Mouse (Mus musculus): ENCODE results near the gene Abhd11.

Abhd11 gene

GRCm38 (mm10) chr5:134986298-134987268, 22.4 kb upstream of the Abhd11 start:
- in situ Hi-C loops (cut with MboI): no loop called here

GRCm38 (mm10) chr5:134989166-134989565, 19.8 kb upstream of the Abhd11 start:
- in situ Hi-C loops (cut with MboI): no loop called here

GRCm38 (mm10) chr5:134989741-134990140, 19.2 kb upstream of the Abhd11 start:
- in situ Hi-C loops (cut with MboI): no loop called here

- in situ Hi-C loops (cut with MboI): no loop called here
These were observed 16.4 kb upstream of the Abhd11 start for GRCm38 (mm10) chr5:134992566-134992965.

GRCm38 (mm10) chr5:134998359-134998758, 10.6 kb upstream of the Abhd11 start:
- in situ Hi-C loops (cut with MboI): no loop called here

GRCm38 (mm10) chr5:134999797-135000196, 9.2 kb upstream of the Abhd11 start:
- in situ Hi-C loops (cut with MboI): no loop called here

GRCm38 (mm10) chr5:135000751-135001150, 8.2 kb upstream of the Abhd11 start:
- in situ Hi-C loops (cut with MboI): no loop called here

GRCm38 (mm10) chr5:135001309-135001708, 7.6 kb upstream of the Abhd11 start:
- in situ Hi-C loops (cut with MboI): no loop called here

- in situ Hi-C loops (cut with MboI): no loop called here
These were observed 6.8 kb upstream of the Abhd11 start for GRCm38 (mm10) chr5:135002151-135002550.

GRCm38 (mm10) chr5:135007802-135008571, 965 bp upstream of the Abhd11 start:
- in situ Hi-C loops (cut with MboI): no loop called here

- in situ Hi-C loops (cut with MboI): no loop called here
These were observed 803 bp downstream of the Abhd11 start for GRCm38 (mm10) chr5:135009590-135010319.

- in situ Hi-C loops (cut with MboI): no loop called here
These were observed 1.4 kb downstream of the Abhd11 start for GRCm38 (mm10) chr5:135010320-135010709.

- in situ Hi-C loops (cut with MboI): no loop called here
These were observed 2.1 kb downstream of the Abhd11 start for GRCm38 (mm10) chr5:135010841-135011743.

GRCm38 (mm10) chr5:135011809-135012613, 3.1 kb downstream of the Abhd11 start:
- in situ Hi-C loops (cut with MboI): no loop called here

GRCm38 (mm10) chr5:135012671-135013441, 3.9 kb downstream of the Abhd11 start:
- in situ Hi-C loops (cut with MboI): no loop called here

GRCm38 (mm10) chr5:135015497-135015896, 6.5 kb downstream of the Abhd11 start:
- in situ Hi-C loops (cut with MboI): no loop called here

GRCm38 (mm10) chr5:135016224-135016759, 7.3 kb downstream of the Abhd11 start:
- in situ Hi-C loops (cut with MboI): no loop called here

- in situ Hi-C loops (cut with MboI): no loop called here
These were observed 12.9 kb downstream of the Abhd11 start for GRCm38 (mm10) chr5:135021814-135022213.
